Mouse (Mus musculus) thymus, adult 2 months (tissue): ENCODE measurements around the gene Olfr522.

ENCODE experiments used
- CTCF ChIP-seq: fragments of 200-500 bp; IDR thresholded peaks from 2 replicates; pipeline ENCODE4 v1.5.1; 2012; ENCODE audit warnings: mild to moderate bottlenecking, control low read depth, low read length, moderate library complexity, borderline replicate concordance; ENCODE audit not compliant: control insufficient read depth, poor library complexity, insufficient read depth; ENCODE audit errors: extremely low read depth
- POLR2A ChIP-seq: fragments of 200-500 bp; IDR thresholded peaks from 2 replicates; pipeline ENCODE4 v1.6.1; 2012; ENCODE audit warnings: mild to moderate bottlenecking, low read length, control low read depth, moderate library complexity; ENCODE audit not compliant: control insufficient read depth, poor library complexity, insufficient read depth; ENCODE audit errors: extremely low read depth

GRCm38 (mm10) chr7:140164664-140165063 lies at the start of gene Olfr522:
- TF ChIP-seq CTCF (no peak), POLR2A (no peak)
